Mouse (Mus musculus) megakaryocyte, adult 5-6 weeks (primary cell): ENCODE data around the gene Sfxn4. TPM values are rescaled to one million over a fixed set of nuclear protein-coding genes. Genes with fewer than 3 reads are reported as not detected.

Experiments used
- ATAC-seq: 2 replicates; pipeline ENCODE4 v1.8.0; 2016; ENCODE audit warnings: mild to moderate bottlenecking, inconsistent platforms; ENCODE audit not compliant: poor library complexity, severe bottlenecking
- total RNA-seq, 2 experiments: library from RNA; stranded (forward) in 1 of 2; stranded (reverse) in 1 of 2; fragments of 153-499, 151-499 nt in 1 of 2; fragments of 221-1000, 200-1000 nt in 1 of 2; gene quantifications; 2 replicates each; pipeline versions ENCODE4 v1.2.3 to v1.2.4; 2015 to 2017

The Sfxn4 gene
- total RNA-seq, 2 experiments from 2014 or later: 0.37 to 0.80 TPM

GRCm38 (mm10) chr19:60843324-60843723 is 18.0 kb downstream of the Sfxn4 start:
- no peak for ATAC-seq

DNA sequence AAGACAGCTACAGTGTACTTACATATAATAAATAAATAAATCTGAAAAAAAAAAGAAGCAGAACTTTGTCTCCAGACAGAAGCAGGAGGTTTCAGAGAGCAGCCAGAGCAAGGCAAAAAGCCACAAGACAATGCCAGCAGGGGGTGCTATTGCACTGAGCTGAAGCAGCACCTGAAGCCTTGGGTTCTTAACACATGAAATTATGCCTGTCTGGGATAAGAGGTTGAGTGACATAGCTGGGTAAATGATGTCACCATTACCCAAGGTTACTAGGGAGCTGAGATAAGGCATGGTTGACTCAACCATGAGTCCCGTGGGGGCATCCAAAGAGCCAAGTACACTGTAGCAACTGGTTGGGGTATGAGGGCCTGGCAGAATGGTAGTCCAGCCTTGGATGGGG is 23.5 kb downstream of the Sfxn4 start:
- peak; percentile 92 for ATAC-seq

GRCm38 (mm10) chr19:60818677-60819076 is 42.6 kb downstream of the Sfxn4 start:
- ATAC-seq: peak; percentile 99

- ATAC-seq: no peak
Observed at GRCm38 (mm10) chr19:60813133-60813532, 48.1 kb downstream of the Sfxn4 start.

GRCm38 (mm10) chr19:60812036-60812389 is 49.3 kb downstream of the Sfxn4 start:
- ATAC-seq: no peak

DNA sequence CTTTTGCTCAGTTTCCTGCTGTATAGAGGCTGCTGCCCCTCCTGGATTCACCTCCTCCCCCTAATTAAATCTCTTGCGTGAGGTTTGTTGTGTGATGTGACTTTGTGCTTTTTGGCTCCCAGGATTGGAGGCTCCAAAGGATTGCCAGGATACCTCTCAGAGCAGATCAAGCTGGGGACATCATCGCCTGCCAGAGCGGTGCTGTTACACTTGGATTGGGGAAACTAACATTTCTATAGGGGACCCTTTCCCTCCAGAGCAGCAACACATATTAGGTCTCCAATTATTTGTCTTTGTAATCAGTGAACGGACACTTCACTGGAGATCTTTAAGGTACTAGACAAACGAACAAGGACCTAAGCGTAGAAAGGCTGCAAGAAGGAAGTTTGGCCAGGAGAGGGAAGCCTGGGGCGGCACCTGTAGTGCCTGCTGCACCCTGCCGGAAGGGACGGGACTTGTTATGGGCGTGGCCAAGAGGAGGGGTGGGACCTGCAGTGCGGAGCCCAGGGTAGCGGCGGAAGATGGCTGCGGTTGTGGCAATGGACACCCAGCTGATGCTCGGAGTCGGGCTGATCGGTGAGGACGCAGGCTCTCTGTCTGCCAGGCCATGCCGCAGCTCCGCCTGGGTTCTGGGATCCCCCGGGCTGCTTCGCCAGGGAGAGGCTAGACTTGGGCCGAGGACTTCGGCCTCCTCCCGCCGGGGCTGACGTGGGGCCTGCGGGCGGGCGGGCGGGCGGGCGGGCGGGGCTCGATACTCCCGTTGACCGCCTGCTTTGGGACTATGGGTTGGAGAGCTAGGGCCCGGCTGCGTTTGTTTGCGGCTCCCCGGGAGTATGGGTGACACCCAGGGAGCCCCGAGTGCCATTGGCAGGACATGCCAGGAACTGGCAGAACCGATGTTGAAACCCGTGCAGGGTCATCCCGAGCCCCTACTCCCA is 49.9 kb downstream of the Sfxn4 start, which contains the start of gene Fam45a:
Gene Fam45a, plus strand, starts transcription at position 488 of the 938 bp plus-strand sequence.
- peak; percentile 100 for ATAC-seq

- no peak for ATAC-seq
Observed at GRCm38 (mm10) chr19:60809927-60810326, 51.4 kb downstream of the Sfxn4 start.

DNA sequence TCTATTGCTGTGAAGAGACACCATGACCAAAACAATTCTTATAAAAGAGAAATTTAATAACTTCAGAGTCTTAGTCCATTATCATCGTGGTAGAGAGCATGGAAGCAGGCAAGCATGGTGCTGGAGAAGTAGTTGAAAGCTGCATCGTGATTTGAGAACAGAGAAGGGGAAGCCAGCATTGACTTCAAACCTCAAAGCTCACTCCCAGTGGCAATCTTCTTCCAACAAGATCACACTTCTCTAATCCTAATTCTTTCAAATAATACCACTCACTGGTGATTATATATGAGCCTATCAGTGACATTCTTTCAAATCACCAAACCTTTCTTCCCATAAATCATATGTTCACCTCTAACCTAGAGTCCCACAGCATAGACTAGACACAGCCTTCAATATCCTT is 56.4 kb downstream of the Sfxn4 start:
- ATAC-seq: peak; percentile 72

- peak; percentile 63 for ATAC-seq
Observed at GRCm38 (mm10) chr19:60799867-60800569, 61.3 kb downstream of the Sfxn4 start.

- no peak for ATAC-seq
Observed at GRCm38 (mm10) chr19:60797415-60797814, 63.9 kb downstream of the Sfxn4 start.

DNA sequence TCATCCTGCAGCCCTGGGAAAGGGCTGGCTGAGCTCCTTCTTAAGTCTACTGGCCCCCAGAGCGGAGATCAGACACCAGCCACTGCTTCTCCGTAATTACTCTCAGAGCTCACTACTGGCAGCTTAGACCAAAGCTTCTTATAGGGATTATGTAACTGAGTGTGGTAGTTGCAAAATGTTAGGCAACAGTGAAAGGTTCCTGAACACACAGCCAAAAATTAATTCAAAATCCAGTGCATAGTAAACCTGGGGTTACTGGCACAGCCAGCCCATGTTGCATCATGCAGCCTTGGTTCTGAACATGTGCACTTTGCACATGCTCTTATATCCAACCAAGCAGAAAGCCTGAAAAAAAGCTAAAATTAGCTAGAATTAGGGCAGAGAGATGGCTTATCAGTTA is 66.0 kb downstream of the Sfxn4 start:
- peak; percentile 53 for ATAC-seq

GRCm38 (mm10) chr19:60793170-60793707 is 68.0 kb downstream of the Sfxn4 start:
- ATAC-seq: no peak

- no peak for ATAC-seq
Observed at GRCm38 (mm10) chr19:60791164-60791563, 70.1 kb downstream of the Sfxn4 start.

DNA sequence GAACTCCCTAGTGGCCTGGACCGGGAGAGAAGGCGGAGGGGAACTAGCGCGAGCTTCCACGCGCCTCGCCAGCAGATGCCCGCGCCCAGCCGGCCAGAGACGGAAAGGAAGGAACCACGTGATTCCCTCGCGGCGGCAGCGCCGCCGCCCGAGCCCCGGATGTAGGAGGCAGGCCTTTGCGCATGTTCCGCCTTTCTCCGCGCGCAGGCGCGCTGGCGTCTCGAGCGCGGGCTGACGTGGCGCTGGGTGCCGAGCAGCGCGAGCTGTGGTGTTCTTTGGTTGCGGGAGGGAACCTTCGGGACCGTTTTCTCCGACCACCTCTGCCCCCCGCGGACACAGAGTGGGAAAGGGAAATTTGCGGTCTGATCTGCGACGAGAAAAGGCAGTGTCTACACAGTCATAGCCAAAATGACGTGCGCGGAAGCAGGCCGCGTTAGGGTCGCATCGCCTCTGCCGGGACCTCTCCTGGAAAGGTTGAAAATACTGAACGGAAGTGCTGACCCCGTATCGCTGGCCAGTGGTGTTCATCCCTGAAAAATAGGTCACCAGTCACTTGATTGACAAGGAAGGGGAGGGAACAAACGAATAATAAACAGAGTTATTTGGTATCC is 70.6 kb downstream of the Sfxn4 start, which contains the start of gene Eif3a:
Gene Eif3a, minus strand, starts transcription at position 108 of the 611 bp plus-strand sequence.
- ATAC-seq: peak; percentile 81

DNA sequence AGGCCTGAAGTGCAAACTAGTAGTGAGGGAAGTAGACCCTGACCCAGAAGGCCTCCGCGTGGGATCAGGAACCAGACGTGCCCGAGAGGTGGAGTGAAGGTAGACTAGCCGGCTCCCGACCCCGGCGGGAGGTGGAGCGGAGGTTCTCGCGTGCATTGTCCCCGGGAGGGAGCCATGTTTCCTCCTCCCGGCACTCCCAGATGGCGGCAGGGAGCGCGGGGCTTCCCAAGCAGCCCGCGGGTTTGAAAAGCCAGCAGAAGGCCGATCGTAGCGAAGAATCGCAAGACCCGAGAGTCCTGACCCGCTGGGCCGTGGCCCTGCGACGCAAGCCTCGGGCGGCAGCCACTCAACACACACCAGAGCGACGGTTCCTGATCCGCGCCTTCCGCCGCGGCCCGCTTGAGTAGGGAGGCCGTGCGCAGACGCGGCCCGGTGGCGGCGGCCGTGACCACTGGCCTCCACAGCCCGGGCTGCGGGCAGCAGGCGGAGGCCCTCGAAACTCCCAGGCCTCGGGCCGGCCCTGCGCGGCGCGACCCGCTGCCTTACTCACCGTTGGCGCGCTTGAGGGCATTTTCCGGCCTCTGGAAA is 71.3 kb downstream of the Sfxn4 start:
- peak; percentile 53 for ATAC-seq

- ATAC-seq: no peak
Observed at GRCm38 (mm10) chr19:60789452-60789851, 71.8 kb downstream of the Sfxn4 start.

DNA sequence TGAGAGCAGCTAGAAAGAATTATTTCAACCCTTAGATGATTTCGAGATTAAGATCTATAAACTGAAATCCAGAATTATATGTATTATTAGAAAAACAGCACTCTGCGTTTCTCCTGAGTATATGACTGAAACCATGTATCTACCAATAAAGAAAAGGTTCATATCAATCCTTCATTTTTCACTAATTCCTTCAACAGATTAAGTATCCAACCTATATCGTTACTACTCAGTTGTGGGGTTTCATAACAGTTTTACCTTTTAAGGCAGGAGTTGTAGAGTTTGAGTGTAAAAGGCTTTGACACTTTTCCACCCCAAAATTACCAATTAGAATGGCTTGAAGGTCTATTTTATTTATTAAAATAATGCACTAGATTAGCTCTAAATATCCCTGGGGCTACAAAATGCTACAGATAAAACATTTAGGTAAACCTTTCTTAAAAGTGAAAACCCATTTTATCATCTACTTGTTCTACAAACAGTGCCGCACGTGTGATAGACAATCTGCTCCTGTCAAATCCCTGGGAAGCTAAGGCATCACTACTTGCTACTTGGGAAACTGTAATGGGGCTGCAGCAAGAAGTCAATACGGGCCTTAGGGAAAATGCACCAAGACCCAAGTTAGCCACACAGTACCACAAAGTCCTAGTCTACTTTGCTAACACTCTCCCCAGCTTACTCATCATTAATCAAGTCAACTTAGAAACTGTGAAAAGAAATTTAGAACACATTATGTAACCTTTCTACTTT is 72.9 kb downstream of the Sfxn4 start:
- ATAC-seq: no peak

- ATAC-seq: no peak
Observed at GRCm38 (mm10) chr19:60787465-60788150, 73.7 kb downstream of the Sfxn4 start.
